7 mouse cellular contexts compared by ENCODE assay signal in genomic region chr12:17689931-17690563, GRCm38 (mm10). TPM values are rescaled to one million over a fixed set of nuclear protein-coding genes. Genes with fewer than 3 reads are reported as not detected.
DNase-seq lines count a peak whose midpoint lies in the region; ATAC-seq and TF ChIP-seq lines count a peak whose summit lies in the region.

No protein-coding gene starts in this region.

- H3K27me3 ChIP-seq in lung, embryonic 15.5 days = no peaks in the 10 kb centered on the region; the same call in 1 of the 2 replicates
- peaks cover 3% of the 10 kb centered on the region; the same call in 1 of the 2 replicates for H3K27me3 ChIP-seq in hindbrain, embryonic 12.5 days

- no peaks in the 10 kb centered on the region for H3K36me3 ChIP-seq in lung, embryonic 15.5 days
- H3K36me3 ChIP-seq in hindbrain, embryonic 12.5 days = no peaks in the 10 kb centered on the region

- H3K4me2 ChIP-seq in lung, embryonic 15.5 days = peak overlapping the region; percentile 95
- H3K4me2 ChIP-seq in hindbrain, embryonic 12.5 days (replicated peaks) = peak overlapping the region; percentile 95

- peak; percentile 85 for ATAC-seq in lung, embryonic 15.5 days (ENCODE audit: borderline replicate concordance, extremely low read depth, low FRiP score, low TSS enrichment)
- ATAC-seq in hindbrain, embryonic 12.5 days (ENCODE audit: low FRiP score) = no peak
- ATAC-seq in megakaryocyte-erythroid progenitor cell, adult 5-6 weeks (replicated peaks; ENCODE audit: low FRiP score, low TSS enrichment, poor library complexity, severe bottlenecking) = peak; percentile 73

- H3K4me3 ChIP-seq in lung, embryonic 15.5 days = peak overlapping the region; percentile 87
- peak overlapping the region; percentile 68 for H3K4me3 ChIP-seq in cortical plate, adult 2 months (ENCODE audit: insufficient read depth, low read length)
- H3K4me3 ChIP-seq in hindbrain, embryonic 12.5 days = peak overlapping the region; percentile 73

- no peaks in the 10 kb centered on the region for H3K9me3 ChIP-seq in lung, embryonic 15.5 days
- H3K9me3 ChIP-seq in hindbrain, embryonic 12.5 days (replicated peaks) = no peaks in the 10 kb centered on the region

- H3K9ac ChIP-seq in lung, embryonic 15.5 days = peak overlapping the region; percentile 78; the same call in 1 of the 2 replicates
- H3K9ac ChIP-seq in hindbrain, embryonic 12.5 days = peak overlapping the region; percentile 77; the same call in 1 of the 2 replicates

- no peak for TF ChIP-seq CTCF in cortical plate, adult 2 months (IDR thresholded peaks at IDR 0.05; ENCODE audit: extremely low read depth, insufficient read depth, low read length)

- DNase-seq in lung, postnatal 4 days = no peak
- no peak for DNase-seq in B cell, adult 2 months
- DNase-seq in adrenal gland, adult 2 months = no peak

- peak overlapping the region; percentile 73 for H3K27ac ChIP-seq in lung, embryonic 15.5 days
- H3K27ac ChIP-seq in cortical plate, adult 2 months (ENCODE audit: insufficient read depth, low read length) = peak overlapping the region; percentile 44; the same call in 1 of the 2 replicates
- no peak overlapping the region for H3K27ac ChIP-seq in hindbrain, embryonic 12.5 days

- 10% methylated on average over 20 of the region's 20 CpGs for WGBS in lung, embryonic 15.5 days
- WGBS in hindbrain, embryonic 12.5 days = 13% methylated on average over 17 of the region's 20 CpGs

- no peak for TF ChIP-seq POLR2A in cortical plate, adult 2 months (IDR thresholded peaks at IDR 0.05; ENCODE audit: extremely low read depth, insufficient read depth, low read length)

- H3K4me1 ChIP-seq in lung, embryonic 15.5 days = peaks cover 20% of the 10 kb centered on the region
- no peaks in the 10 kb centered on the region for H3K4me1 ChIP-seq in cortical plate, adult 2 months (ENCODE audit: control insufficient read depth, insufficient read depth, low read length)
- peaks cover 19% of the 10 kb centered on the region for H3K4me1 ChIP-seq in hindbrain, embryonic 12.5 days

RNA-seq across cellular contexts. Expression of gene Hpcal1, which starts 0.6 kb away (rescaled TPM):
- 62.0 and 72.2 TPM in 2 replicates for polyA plus RNA-seq in lung, embryonic 15.5 days (2015; fragmentation: Nextera tagmentation; extraction: Ambion mirVana)
- 68.2 and 71.1 TPM in 2 replicates for polyA plus RNA-seq in cortical plate, adult 2 months (2012; rRNA removed)
- 42.8 and 48.9 TPM in 2 replicates for polyA plus RNA-seq in hindbrain, embryonic 12.5 days (2016; fragmentation: Nextera tagmentation; extraction: Ambion mirVana)
- total RNA-seq in megakaryocyte-erythroid progenitor cell, adult 5-6 weeks (2014; fragmentation: Nextera tagmentation) = 4.3 and 13.0 TPM in 2 replicates
- total RNA-seq in megakaryocyte-erythroid progenitor cell, adult 5-6 weeks (2017) = 3.0 and 6.8 TPM in 2 replicates
- 10 to 100 TPM; 24.2 to 26.0 TPM for total RNA-seq in adrenal gland, adult 2 months (2021)
- 31.7 and 33.5 TPM in 2 replicates for polyA plus RNA-seq in adrenal gland, adult 2 months (2012; rRNA removed)
